Mouse (Mus musculus) hindbrain, embryonic 14.5 days (tissue): ENCODE measurements around the gene Nob1. TPM values are rescaled to one million over a fixed set of nuclear protein-coding genes. Genes with fewer than 3 reads are reported as not detected.

Source experiments
- ATAC-seq: fragments of 200-750 bp; cut with Nextera tagmentation; 2 replicates; pipeline ENCODE4 v1.8.0; 2017; ENCODE audit warnings: moderate number of reproducible peaks, mild to moderate bottlenecking, moderate TSS enrichment, moderate library complexity; ENCODE audit not compliant: low FRiP score
- DNase-seq: peaks from one replicate; pipeline ENCODE4 v3.0.0-alpha.2; 2015; ENCODE audit warnings: low spot score
- H3K27ac ChIP-seq: fragments of 300-500 bp; sonication (generic); 2 replicates; pipeline ENCODE4 v1.5.1; 2014; ENCODE audit warnings: mild to moderate bottlenecking, moderate library complexity
- H3K27me3 ChIP-seq: fragments of 300-500 bp; sonication (generic); 2 replicates; pipeline ENCODE4 v1.6.1; 2014; ENCODE audit warnings: mild to moderate bottlenecking, low read length, mixed read lengths; ENCODE audit not compliant: control insufficient read depth, insufficient read depth
- H3K36me3 ChIP-seq: fragments of 300-500 bp; sonication (generic); replicated peaks from 2 replicates; pipeline ENCODE4 v1.6.1; 2014; ENCODE audit not compliant: control insufficient read depth, insufficient read depth
- H3K4me1 ChIP-seq: fragments of 300-500 bp; sonication (generic); replicated peaks from 2 replicates; pipeline ENCODE4 v1.6.1; 2014; ENCODE audit warnings: antibody characterized with exemption, low read length, mixed read lengths; ENCODE audit not compliant: control insufficient read depth, insufficient read depth
- H3K4me2 ChIP-seq: fragments of 300-500 bp; sonication (generic); replicated peaks from 2 replicates; pipeline ENCODE4 v1.6.1; 2014; ENCODE audit warnings: mild to moderate bottlenecking, moderate library complexity
- H3K4me3 ChIP-seq: fragments of 300-500 bp; sonication (generic); replicated peaks from 2 replicates; pipeline ENCODE4 v1.5.1; 2014; ENCODE audit warnings: mild to moderate bottlenecking, low read length
- H3K9ac ChIP-seq: fragments of 300-500 bp; sonication (generic); 2 replicates; pipeline ENCODE4 v1.6.1; 2014
- H3K9me3 ChIP-seq: fragments of 300-500 bp; sonication (generic); 2 replicates; pipeline ENCODE4 v1.6.1; 2016; ENCODE audit warnings: low read length; ENCODE audit not compliant: control insufficient read depth
- WGBS: fragments of 180-500 bp; shearing (Covaris S2); extraction: QIAGEN DNeasy Blood & Tissue Kit; methylation state at CpG from one replicate; pipeline ENCODE4 v1.1.7; 2014; 5-methylcytosine and 5-hydroxymethylcytosine counted together
- polyA plus RNA-seq: library from polyadenylated mRNA; unstranded; fragments of >200 nt; fragmentation: Nextera tagmentation; extraction: Ambion mirVana; gene quantifications from 2 replicates; pipeline ENCODE4 v1.2.1, GENCODE M21; 2014

The Nob1 gene
- polyA plus RNA-seq, 1 experiment from 2014 or later, result 46.4 TPM

DNA sequence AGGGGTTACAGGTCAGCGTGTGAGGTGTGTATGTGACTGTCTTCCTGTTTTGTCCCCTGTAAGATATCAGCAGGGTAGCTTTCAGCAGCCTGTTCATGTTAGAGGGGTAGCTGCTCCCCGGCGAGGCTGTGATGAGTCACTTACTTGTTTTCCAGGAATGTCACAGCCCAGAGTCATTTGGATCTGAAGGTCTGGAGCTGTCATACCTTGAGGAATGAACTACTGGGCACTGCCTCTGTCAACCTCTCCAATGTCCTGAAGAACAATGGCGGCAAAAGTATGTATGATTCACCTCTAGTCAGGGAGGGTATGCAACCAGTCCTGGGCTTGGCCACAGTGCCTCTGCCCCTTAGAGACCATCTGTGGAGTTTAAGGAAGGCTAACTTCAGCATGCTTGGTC lies 32.9 kb upstream of the Nob1 start:
- no peak for DNase-seq
- Histone ChIP-seq H3K9me3 (no peaks in the 10 kb centered on the region), H3K27ac (no peak overlapping the region), H3K36me3 (peaks cover 75% of the 10 kb centered on the region), H3K4me1 (no peaks in the 10 kb centered on the region), H3K4me3 (no peak overlapping the region), H3K9ac (no peak overlapping the region), H3K4me2 (no peak overlapping the region), H3K27me3 (no peaks in the 10 kb centered on the region)
- 89% methylated on average over 4 of the region's 4 CpGs for WGBS
- ATAC-seq, result no peak

DNA sequence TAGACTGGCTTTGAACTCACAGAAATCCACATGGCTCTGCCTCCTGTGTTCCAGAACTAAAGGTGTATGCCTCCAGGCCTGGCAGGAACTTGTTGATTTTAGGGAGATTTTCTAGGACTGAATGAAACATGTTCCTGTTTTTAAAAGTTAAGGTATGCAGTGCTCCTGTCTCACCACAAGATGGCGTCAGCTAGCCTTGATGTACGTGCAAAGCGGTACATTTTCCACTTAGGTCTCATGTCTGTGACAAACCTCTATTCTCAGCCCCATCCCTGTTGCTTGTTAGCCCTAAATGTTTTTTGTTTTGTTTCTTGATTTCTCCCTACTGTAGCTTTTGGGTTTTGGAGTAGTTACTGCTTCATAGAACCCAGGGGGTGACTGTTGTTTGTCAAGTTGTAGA lies 30.4 kb upstream of the Nob1 start:
- Histone ChIP-seq H3K4me2 (no peak overlapping the region), H3K27me3 (no peaks in the 10 kb centered on the region), H3K9ac (no peak overlapping the region), H3K27ac (no peak overlapping the region), H3K4me1 (no peaks in the 10 kb centered on the region), H3K4me3 (no peak overlapping the region), H3K36me3 (peaks cover 53% of the 10 kb centered on the region), H3K9me3 (no peaks in the 10 kb centered on the region)
- peak; percentile 69 for DNase-seq
- 14% methylated on average over 3 of the region's 3 CpGs for WGBS
- ATAC-seq, result no peak

DNA sequence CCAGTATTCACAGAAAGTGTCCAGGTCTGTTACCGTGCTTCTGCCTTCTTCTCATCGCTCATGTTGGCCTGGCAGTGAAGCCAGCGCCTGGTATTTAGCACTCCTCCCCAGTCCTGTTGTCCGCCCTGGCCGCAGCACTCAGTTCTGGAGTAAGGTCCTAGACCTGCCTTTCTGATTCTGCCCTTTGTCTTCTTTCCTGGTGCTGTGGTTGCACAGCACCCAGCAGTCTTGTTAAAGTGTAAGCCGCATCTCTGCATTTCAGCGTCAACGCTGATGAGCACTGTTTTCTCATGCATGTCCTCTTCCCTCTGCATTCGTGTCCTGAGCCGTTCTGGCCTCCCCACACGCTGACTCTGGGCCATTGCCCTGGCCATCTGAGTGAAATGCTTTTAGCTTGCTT lies 28.5 kb upstream of the Nob1 start:
- WGBS, result 96% methylated on average over 11 of the region's 11 CpGs
- no peak for ATAC-seq

DNA sequence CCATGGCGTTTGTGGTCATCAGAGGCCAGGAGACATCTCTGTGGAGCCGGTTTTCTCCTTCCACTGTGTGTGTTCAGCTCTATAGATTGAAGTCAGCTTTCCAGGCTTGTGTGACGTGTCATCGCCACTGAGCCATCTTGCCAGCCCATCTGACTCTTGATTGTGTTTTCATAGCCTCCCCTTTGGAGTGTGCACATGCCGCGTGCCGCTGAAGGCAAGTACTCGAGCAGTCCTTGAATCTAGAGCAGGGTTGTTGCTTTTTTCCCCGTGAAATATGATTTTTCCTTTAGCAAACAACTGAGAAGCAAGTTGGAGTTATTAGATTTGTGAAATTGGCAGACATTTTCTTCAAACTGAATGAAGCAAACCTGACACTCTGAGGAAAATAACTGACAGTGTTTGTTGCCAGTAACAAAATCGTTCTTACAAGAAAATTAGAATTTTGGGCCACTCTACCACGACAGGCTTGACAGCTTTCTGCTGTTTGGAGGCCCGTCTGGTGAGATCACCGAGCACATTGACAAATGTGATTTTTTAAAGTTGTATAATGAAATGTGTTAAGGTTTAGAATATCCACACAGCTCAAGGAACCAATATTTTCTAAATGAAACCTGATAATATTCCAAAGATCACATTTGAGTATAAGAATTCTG lies 26.7 kb upstream of the Nob1 start:
- no peak overlapping the region for H3K4me2 ChIP-seq
- no peak overlapping the region for H3K27ac ChIP-seq
- DNase-seq (no peak), ATAC-seq (no peak)
- no peaks in the 10 kb centered on the region for H3K9me3 ChIP-seq
- H3K27me3 ChIP-seq, result no peaks in the 10 kb centered on the region
- no peak overlapping the region for H3K4me3 ChIP-seq
- no peaks in the 10 kb centered on the region for H3K4me1 ChIP-seq
- no peak overlapping the region for H3K9ac ChIP-seq
- H3K36me3 ChIP-seq, result peaks cover 24% of the 10 kb centered on the region
- 88% methylated on average over 13 of the region's 13 CpGs for WGBS

More for the DNA sequence above, 28.5 kb upstream of the Nob1 start:
- H3K36me3 ChIP-seq, result peaks cover 37% of the 10 kb centered on the region
- no peak overlapping the region for H3K4me2 ChIP-seq
- no peak overlapping the region for H3K9ac ChIP-seq
- DNase-seq, result no peak
- H3K4me3 ChIP-seq, result no peak overlapping the region
- no peaks in the 10 kb centered on the region for H3K4me1 ChIP-seq
- no peaks in the 10 kb centered on the region for H3K27me3 ChIP-seq
- H3K9me3 ChIP-seq, result no peaks in the 10 kb centered on the region
- H3K27ac ChIP-seq, result no peak overlapping the region

DNA sequence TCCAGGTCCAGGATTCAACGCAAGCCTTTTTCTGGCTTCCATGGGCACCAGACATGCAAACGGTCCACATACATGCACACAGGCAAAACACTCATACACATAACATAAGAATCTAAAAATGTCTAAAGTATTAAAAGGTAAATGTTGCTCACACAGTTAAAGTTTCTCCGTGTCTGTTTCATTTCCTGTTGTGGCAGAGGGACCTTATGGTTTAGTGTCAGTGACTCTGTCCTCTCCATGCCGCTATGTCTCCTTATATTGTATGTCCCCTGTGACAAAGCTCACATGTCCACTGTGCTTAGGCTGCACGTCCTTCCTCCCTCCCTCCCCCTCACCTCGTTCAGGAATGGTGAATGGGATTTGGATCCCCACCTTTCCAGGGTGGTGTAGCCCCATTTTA lies 24.8 kb upstream of the Nob1 start:
- no peak for DNase-seq
- Histone ChIP-seq H3K9me3 (no peaks in the 10 kb centered on the region), H3K27ac (no peak overlapping the region), H3K4me2 (no peak overlapping the region), H3K36me3 (peaks cover 14% of the 10 kb centered on the region), H3K27me3 (no peaks in the 10 kb centered on the region), H3K4me3 (no peak overlapping the region), H3K4me1 (no peaks in the 10 kb centered on the region), H3K9ac (no peak overlapping the region)
- WGBS, result 80% methylated on average over 6 of the region's 6 CpGs
- ATAC-seq, result no peak

DNA sequence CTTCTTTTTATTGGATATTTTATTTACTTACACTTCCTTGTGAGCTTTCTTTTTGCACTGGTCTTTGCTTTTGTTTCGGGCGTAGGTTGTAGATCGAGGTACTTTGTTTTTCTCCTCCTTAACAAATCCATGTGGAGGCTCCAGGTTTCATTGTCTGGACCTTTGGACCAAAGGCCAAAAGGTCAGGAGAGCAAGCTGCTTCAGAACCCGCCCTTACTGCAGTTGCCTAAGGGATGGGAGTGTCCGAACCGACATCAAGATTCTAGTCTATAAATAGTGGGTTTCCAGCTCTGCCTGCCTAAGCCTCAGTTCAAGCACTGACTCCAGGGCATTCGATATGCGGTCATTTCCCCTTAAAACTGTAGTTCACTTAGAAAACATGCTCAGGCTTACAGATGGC lies 24.3 kb upstream of the Nob1 start:
- Histone ChIP-seq H3K27ac (no peak overlapping the region), H3K9me3 (no peaks in the 10 kb centered on the region), H3K4me3 (no peak overlapping the region), H3K9ac (no peak overlapping the region), H3K27me3 (no peaks in the 10 kb centered on the region), H3K36me3 (peaks cover 14% of the 10 kb centered on the region), H3K4me1 (no peaks in the 10 kb centered on the region), H3K4me2 (no peak overlapping the region)
- 30% methylated on average over 8 of the region's 8 CpGs for WGBS
- DNase-seq (no peak), ATAC-seq (no peak)

DNA sequence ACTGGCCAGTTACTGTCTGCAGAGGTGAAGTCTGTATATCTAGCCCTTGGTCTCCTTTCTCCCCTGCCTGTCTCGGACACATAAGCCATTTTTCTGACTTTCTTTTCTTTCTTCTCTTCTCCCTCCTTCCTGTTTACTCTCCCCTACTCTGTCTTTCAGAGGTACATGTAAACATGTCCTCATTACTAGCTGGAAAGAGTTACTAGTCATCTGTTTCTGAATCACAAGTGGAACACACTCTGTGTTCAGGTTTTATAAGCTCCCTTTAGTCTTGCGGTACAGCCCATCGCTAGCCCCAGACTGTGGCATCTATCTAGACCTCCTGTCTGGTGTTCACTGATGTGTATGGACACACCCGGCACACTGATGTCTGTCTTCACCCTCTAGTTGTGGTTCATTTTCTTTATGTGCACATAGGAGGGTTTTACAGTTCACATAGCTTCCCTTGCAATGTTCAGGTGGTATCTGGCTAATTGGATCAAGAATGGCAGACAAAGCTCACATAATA lies 23.6 kb upstream of the Nob1 start:
- Histone ChIP-seq H3K9ac (no peak overlapping the region), H3K27ac (no peak overlapping the region), H3K4me1 (no peaks in the 10 kb centered on the region), H3K36me3 (peaks cover 9% of the 10 kb centered on the region), H3K4me2 (no peak overlapping the region), H3K9me3 (no peaks in the 10 kb centered on the region), H3K27me3 (no peaks in the 10 kb centered on the region), H3K4me3 (no peak overlapping the region)
- DNase-seq (no peak), ATAC-seq (no peak)
- 64% methylated on average over 4 of the region's 4 CpGs for WGBS

DNA sequence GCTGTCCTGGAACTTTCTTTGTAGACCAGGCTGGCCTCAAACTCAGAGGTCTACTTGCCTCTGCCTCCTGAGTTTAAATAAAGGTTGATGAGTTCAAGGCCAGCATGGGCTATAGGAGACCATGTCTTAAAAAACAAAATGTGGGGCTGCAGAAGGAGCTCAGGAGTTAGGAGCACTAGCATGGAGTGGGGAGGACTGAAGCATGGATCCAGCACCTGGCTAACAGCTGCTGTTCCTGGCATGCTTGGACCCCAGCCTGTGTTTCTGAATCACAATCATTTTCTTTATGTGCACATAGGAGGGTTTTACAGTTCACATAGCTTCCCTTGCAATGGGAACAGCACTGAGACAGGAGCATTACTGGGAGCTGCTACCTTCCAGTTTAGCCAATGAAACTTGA lies 22.9 kb upstream of the Nob1 start:
- H3K27ac ChIP-seq, result no peak overlapping the region
- no peaks in the 10 kb centered on the region for H3K4me1 ChIP-seq
- H3K4me2 ChIP-seq, result no peak overlapping the region
- ATAC-seq, result no peak
- H3K9ac ChIP-seq, result no peak overlapping the region
- H3K36me3 ChIP-seq, result peaks cover 2% of the 10 kb centered on the region; the same call in 1 of the 2 replicates
- H3K27me3 ChIP-seq, result no peaks in the 10 kb centered on the region
- no peaks in the 10 kb centered on the region for H3K9me3 ChIP-seq
- no peak overlapping the region for H3K4me3 ChIP-seq
- no peak for DNase-seq

DNA sequence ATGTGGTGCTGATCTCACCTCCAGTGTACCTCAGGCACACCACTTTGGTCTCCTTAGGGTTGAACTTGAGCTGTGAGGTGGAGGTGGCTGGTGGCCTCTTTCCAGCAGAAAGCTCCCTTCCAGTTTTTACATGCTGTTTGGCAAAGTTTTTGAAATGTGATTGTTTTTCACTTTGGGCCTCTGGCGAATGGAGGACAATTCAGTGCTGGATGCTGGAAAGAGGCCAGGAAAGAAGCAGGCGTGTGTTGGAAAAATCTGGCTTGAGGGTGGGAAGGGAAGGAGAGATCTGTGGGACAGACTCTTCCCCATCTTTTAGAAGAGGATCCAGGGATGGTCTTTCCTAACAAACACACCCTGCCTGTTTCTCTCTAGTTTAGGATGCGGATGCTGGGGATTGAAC lies 19.8 kb upstream of the Nob1 start:
- H3K9ac ChIP-seq, result no peak overlapping the region
- 78% methylated on average over 3 of the region's 3 CpGs for WGBS
- no peak for ATAC-seq
- H3K4me1 ChIP-seq, result no peaks in the 10 kb centered on the region
- H3K36me3 ChIP-seq, result no peaks in the 10 kb centered on the region
- no peaks in the 10 kb centered on the region for H3K9me3 ChIP-seq
- H3K4me3 ChIP-seq, result no peak overlapping the region
- no peak overlapping the region for H3K4me2 ChIP-seq
- no peak for DNase-seq
- no peaks in the 10 kb centered on the region for H3K27me3 ChIP-seq
- H3K27ac ChIP-seq, result no peak overlapping the region
